Mouse (Mus musculus): Measurements from ENCODE around the gene Calml4. TPM values are rescaled to one million over a fixed set of nuclear protein-coding genes. Genes with fewer than 3 reads are reported as not detected.
A peak's percentile ranks its signal among the peaks of the same experiment; 100 is the strongest.

The Calml4 gene
- polyA plus RNA-seq, 1 experiment from 2014 or later = 4.5 TPM

- DNase-seq (ENCODE audit: low spot score) (peak; percentile 28), ATAC-seq (ENCODE audit: low FRiP score) (no peak)
- no peaks in the 10 kb centered on the region for H3K4me1 ChIP-seq (replicated peaks; ENCODE audit: control insufficient read depth, insufficient read depth, low read length)
- H3K4me3 ChIP-seq (ENCODE audit: low read depth, low read length) = no peak overlapping the region
- no peak overlapping the region for H3K4me2 ChIP-seq (replicated peaks; ENCODE audit: low read depth, low read length)
- WGBS = 81% methylated on average over 2 of the region's 2 CpGs
- H3K27me3 ChIP-seq (ENCODE audit: control insufficient read depth, insufficient read depth, low read length) = no peaks in the 10 kb centered on the region
- no peak overlapping the region for H3K9ac ChIP-seq (ENCODE audit: low read depth, low read length)
- H3K27ac ChIP-seq (ENCODE audit: low read depth, low read length) = no peak overlapping the region
- no peaks in the 10 kb centered on the region for H3K9me3 ChIP-seq (ENCODE audit: control insufficient read depth, low read length)
- H3K36me3 ChIP-seq (ENCODE audit: control insufficient read depth, insufficient read depth, low read length) = no peaks in the 10 kb centered on the region
Measured at GRCm38 (mm10) chr9:62901736-62902135, 43.9 kb downstream of the Calml4 start.

DNA sequence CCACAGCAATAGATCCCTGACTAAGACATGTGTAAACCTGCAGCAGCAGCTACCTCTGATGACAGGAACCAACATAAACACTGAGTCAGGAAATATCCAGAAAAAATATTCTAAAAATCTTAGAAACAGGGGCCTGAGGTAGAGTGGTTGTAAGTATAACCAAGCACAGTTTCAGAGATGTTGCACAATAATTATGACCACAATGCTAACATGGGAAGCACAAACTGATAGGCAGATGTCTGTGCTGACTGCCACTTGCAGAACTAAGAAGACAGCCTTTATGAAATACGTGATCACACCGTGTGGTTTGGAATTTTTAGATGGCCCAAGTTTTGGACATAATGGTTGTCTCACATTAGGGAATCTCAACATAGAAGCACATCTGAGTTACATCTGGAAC lies 46.0 kb downstream of the Calml4 start:
- Histone ChIP-seq H3K9ac (ENCODE audit: low read depth, low read length) (no peak overlapping the region), H3K4me2 (replicated peaks; ENCODE audit: low read depth, low read length) (no peak overlapping the region), H3K27ac (ENCODE audit: low read depth, low read length) (no peak overlapping the region), H3K4me3 (ENCODE audit: low read depth, low read length) (no peak overlapping the region), H3K36me3 (ENCODE audit: control insufficient read depth, insufficient read depth, low read length) (no peaks in the 10 kb centered on the region), H3K27me3 (ENCODE audit: control insufficient read depth, insufficient read depth, low read length) (no peaks in the 10 kb centered on the region), H3K9me3 (ENCODE audit: control insufficient read depth, low read length) (no peaks in the 10 kb centered on the region), H3K4me1 (replicated peaks; ENCODE audit: control insufficient read depth, insufficient read depth, low read length) (no peaks in the 10 kb centered on the region)
- ATAC-seq (ENCODE audit: low FRiP score) = no peak
- DNase-seq (ENCODE audit: low spot score) = no peak
- 92% methylated on average over 2 of the region's 2 CpGs for WGBS

DNA sequence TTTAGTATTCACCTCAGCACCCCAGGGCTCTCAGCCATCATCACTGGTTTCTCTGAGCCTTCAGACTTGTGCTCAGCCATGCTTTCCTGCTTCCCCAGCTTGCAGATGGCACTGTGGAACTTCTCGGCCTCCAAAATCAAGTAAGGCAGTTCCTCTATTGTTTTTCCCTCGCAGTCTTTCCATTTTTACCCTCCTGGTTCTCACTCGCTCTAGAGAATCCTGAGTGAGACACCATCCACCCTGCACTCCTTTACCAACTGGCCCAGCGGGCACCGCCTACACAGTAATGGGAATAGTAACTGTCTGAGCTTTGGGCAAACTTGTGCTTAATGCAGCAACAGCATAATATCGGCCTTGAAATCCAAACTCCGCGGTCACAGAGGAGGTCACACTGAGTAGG lies 47.2 kb downstream of the Calml4 start:
- Histone ChIP-seq H3K4me3 (ENCODE audit: low read depth, low read length) (no peak overlapping the region), H3K4me1 (replicated peaks; ENCODE audit: control insufficient read depth, insufficient read depth, low read length) (no peaks in the 10 kb centered on the region), H3K4me2 (replicated peaks; ENCODE audit: low read depth, low read length) (no peak overlapping the region), H3K36me3 (ENCODE audit: control insufficient read depth, insufficient read depth, low read length) (0 out of 2 replicates have a peak, but pooled peaks cover 3% of the 10 kb centered on the region), H3K9me3 (ENCODE audit: control insufficient read depth, low read length) (no peaks in the 10 kb centered on the region), H3K27ac (ENCODE audit: low read depth, low read length) (no peak overlapping the region), H3K27me3 (ENCODE audit: control insufficient read depth, insufficient read depth, low read length) (no peaks in the 10 kb centered on the region), H3K9ac (ENCODE audit: low read depth, low read length) (no peak overlapping the region)
- ATAC-seq (ENCODE audit: low FRiP score) (no peak), DNase-seq (ENCODE audit: low spot score) (no peak)
- WGBS = 96% methylated on average over 8 of the region's 8 CpGs

DNA sequence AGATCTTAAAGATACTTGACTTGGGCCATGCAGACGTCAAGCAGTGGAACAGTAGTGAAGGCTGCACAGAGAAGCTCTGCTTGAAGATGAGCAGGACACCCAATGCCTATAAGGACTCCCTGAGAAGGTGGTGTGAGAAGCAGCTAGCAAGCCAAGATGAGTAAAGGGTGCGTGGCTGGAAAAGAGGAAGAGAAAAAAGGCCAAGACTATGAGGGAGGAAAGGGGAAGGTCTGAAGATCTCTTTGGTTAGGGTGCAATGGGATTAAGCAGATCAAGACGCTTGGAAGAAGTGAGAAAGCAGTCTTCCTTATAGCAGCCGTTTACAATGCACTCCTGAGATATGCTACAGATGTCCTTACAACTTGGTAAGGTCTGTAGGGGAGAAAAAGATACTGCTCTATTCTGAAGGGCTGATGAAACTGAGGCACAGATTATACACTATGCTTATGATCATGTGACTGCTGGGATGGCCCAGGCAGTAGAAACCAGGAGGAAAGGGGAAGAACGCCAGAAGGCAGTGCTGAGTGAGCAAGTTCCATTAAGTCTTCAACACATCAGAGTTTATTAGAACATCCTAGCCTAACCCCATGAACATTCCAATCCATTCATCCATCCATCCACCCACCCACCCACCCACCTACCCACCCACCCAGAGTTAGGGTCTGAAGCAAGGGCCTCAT lies 55.6 kb downstream of the Calml4 start:
- no peak overlapping the region for H3K4me2 ChIP-seq (replicated peaks; ENCODE audit: low read depth, low read length)
- no peaks in the 10 kb centered on the region for H3K4me1 ChIP-seq (replicated peaks; ENCODE audit: control insufficient read depth, insufficient read depth, low read length)
- 96% methylated on average over 5 of the region's 5 CpGs for WGBS
- no peak overlapping the region for H3K9ac ChIP-seq (ENCODE audit: low read depth, low read length)
- no peaks in the 10 kb centered on the region for H3K9me3 ChIP-seq (ENCODE audit: control insufficient read depth, low read length)
- DNase-seq (ENCODE audit: low spot score) (no peak), ATAC-seq (ENCODE audit: low FRiP score) (no peak)
- H3K27ac ChIP-seq (ENCODE audit: low read depth, low read length) = no peak overlapping the region
- H3K4me3 ChIP-seq (ENCODE audit: low read depth, low read length) = no peak overlapping the region
- H3K27me3 ChIP-seq (ENCODE audit: control insufficient read depth, insufficient read depth, low read length) = no peaks in the 10 kb centered on the region
- peaks cover 3% of the 10 kb centered on the region; the same call in 1 of the 2 replicates for H3K36me3 ChIP-seq (ENCODE audit: control insufficient read depth, insufficient read depth, low read length)

DNA sequence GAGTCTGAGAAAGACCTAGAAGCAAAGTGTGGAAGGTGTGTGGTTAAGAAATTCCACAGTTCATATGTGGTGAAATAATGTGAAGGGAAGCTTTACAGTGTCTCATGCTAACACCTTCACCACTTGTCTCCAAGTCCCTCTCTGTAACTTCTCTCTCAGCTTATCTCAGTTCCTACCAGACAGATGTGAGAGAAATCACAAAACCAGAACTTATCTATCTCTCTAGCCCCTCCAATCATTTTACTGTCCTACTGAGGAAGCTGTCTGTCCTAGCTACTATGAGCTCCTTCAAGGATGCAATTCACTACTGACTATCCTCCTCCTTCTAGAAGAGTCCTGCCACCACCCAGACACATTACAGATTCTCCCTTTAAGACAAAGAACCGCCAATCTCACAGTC lies 59.2 kb downstream of the Calml4 start:
- Histone ChIP-seq H3K4me3 (ENCODE audit: low read depth, low read length) (no peak overlapping the region), H3K9me3 (ENCODE audit: control insufficient read depth, low read length) (no peaks in the 10 kb centered on the region), H3K27ac (ENCODE audit: low read depth, low read length) (no peak overlapping the region), H3K4me1 (replicated peaks; ENCODE audit: control insufficient read depth, insufficient read depth, low read length) (no peaks in the 10 kb centered on the region), H3K27me3 (ENCODE audit: control insufficient read depth, insufficient read depth, low read length) (no peaks in the 10 kb centered on the region), H3K4me2 (replicated peaks; ENCODE audit: low read depth, low read length) (no peak overlapping the region), H3K36me3 (ENCODE audit: control insufficient read depth, insufficient read depth, low read length) (no peaks in the 10 kb centered on the region; the same call in 1 of the 2 replicates), H3K9ac (ENCODE audit: low read depth, low read length) (no peak overlapping the region)
- DNase-seq (ENCODE audit: low spot score) = no peak
- WGBS = 89% methylated on average over 1 of the region's 1 CpGs
- ATAC-seq (ENCODE audit: low FRiP score) = no peak

GRCm38 (mm10) chr9:62920877-62921276 lies 63.0 kb downstream of the Calml4 start:
- H3K4me2 ChIP-seq (replicated peaks; ENCODE audit: low read depth, low read length) = no peak overlapping the region
- no peak overlapping the region for H3K4me3 ChIP-seq (ENCODE audit: low read depth, low read length)
- H3K36me3 ChIP-seq (ENCODE audit: control insufficient read depth, insufficient read depth, low read length) = no peaks in the 10 kb centered on the region; the same call in 1 of the 2 replicates
- no peaks in the 10 kb centered on the region for H3K9me3 ChIP-seq (ENCODE audit: control insufficient read depth, low read length)
- H3K4me1 ChIP-seq (replicated peaks; ENCODE audit: control insufficient read depth, insufficient read depth, low read length) = no peaks in the 10 kb centered on the region
- no peak overlapping the region for H3K9ac ChIP-seq (ENCODE audit: low read depth, low read length)
- no peak overlapping the region for H3K27ac ChIP-seq (ENCODE audit: low read depth, low read length)
- H3K27me3 ChIP-seq (ENCODE audit: control insufficient read depth, insufficient read depth, low read length) = no peaks in the 10 kb centered on the region
- 86% methylated on average over 2 of the region's 2 CpGs for WGBS
- ATAC-seq (ENCODE audit: low FRiP score) = no peak
- no peak for DNase-seq (ENCODE audit: low spot score)

- no peak overlapping the region for H3K4me2 ChIP-seq (replicated peaks; ENCODE audit: low read depth, low read length)
- no peak for DNase-seq (ENCODE audit: low spot score)
- H3K4me3 ChIP-seq (ENCODE audit: low read depth, low read length) = no peak overlapping the region
- H3K36me3 ChIP-seq (ENCODE audit: control insufficient read depth, insufficient read depth, low read length) = no peaks in the 10 kb centered on the region
- 96% methylated on average over 2 of the region's 2 CpGs for WGBS
- H3K27me3 ChIP-seq (ENCODE audit: control insufficient read depth, insufficient read depth, low read length) = no peaks in the 10 kb centered on the region
- H3K9me3 ChIP-seq (ENCODE audit: control insufficient read depth, low read length) = no peaks in the 10 kb centered on the region
- no peak overlapping the region for H3K27ac ChIP-seq (ENCODE audit: low read depth, low read length)
- H3K4me1 ChIP-seq (replicated peaks; ENCODE audit: control insufficient read depth, insufficient read depth, low read length) = no peaks in the 10 kb centered on the region
- ATAC-seq (ENCODE audit: low FRiP score) = no peak
- H3K9ac ChIP-seq (ENCODE audit: low read depth, low read length) = no peak overlapping the region
Measured at GRCm38 (mm10) chr9:62924886-62925610, 67.2 kb downstream of the Calml4 start.
